Mouse (Mus musculus) small intestine, adult 10 weeks (tissue): ENCODE measurements around the gene Toe1. TPM values are rescaled to one million over a fixed set of nuclear protein-coding genes. Genes with fewer than 3 reads are reported as not detected.

Experiments
- polyA plus RNA-seq: library from polyadenylated mRNA; stranded (reverse); fragments of 350-450 nt; fragmentation: Illumina TruSeq; extraction: RNeasy Lipid Tissue Mini Kit (QIAGEN cat#74804); gene quantifications from one replicate; pipeline ENCODE4 v1.2.3, GENCODE M21; 2014; ENCODE audit warnings: low replicate concordance

The Toe1 gene
- 2.6 TPM for polyA plus RNA-seq

GRCm38 (mm10) chr4:116807197-116808129 is at the start of gene Toe1, which contains the start of gene Mutyh:
TSS of gene Toe1 (minus strand) at chr4:116807640.
TSS of gene Mutyh (plus strand) at chr4:116807723.

DNA sequence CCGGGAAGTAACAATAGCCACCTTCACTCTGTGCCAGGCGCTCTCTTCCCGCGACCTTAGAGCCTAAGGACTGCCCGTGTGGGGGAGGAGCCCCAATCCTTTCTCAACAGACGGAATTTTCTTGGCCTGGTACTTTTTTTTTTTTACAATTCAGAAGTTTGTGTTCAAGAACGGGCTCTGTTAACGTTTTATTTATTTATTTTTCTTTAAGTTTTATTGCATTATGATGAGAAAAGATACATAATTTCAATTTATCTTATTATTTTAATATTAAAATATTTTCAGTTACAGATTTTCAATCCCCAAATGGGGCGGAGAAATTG is 14.2 kb upstream of the Toe1 start, which contains the start of gene Hpdl:
TSS of gene Hpdl (minus strand) at position 14 of the 323 bp plus-strand sequence.

Other genes with a start within 250 kb of the Toe1 start
- gene Gpbp1l1, start 250.0 kb downstream of the Toe1 start, polyA plus RNA-seq: 127 TPM
- gene Ccdc17, start 211.0 kb downstream of the Toe1 start, polyA plus RNA-seq: 4.0 TPM
- 107 TPM for gene Nasp, start 179.7 kb downstream of the Toe1 start, polyA plus RNA-seq
- gene Akr1a1, start 156.0 kb downstream of the Toe1 start, polyA plus RNA-seq: 749 TPM
- 6,887 TPM for gene Prdx1, start 122.1 kb downstream of the Toe1 start, polyA plus RNA-seq
- gene Mmachc, start 99.2 kb downstream of the Toe1 start, polyA plus RNA-seq: 14.8 TPM
- 9.4 TPM for gene Ccdc163, start 99.1 kb downstream of the Toe1 start, polyA plus RNA-seq
- 11.7 TPM for gene Tesk2, start 86.7 kb downstream of the Toe1 start, polyA plus RNA-seq
- gene Mutyh, start 83 bp upstream of the Toe1 start, polyA plus RNA-seq: not detected
- 0.30 TPM for gene Hpdl, start 14.1 kb upstream of the Toe1 start, polyA plus RNA-seq
- 9.9 TPM for gene Zswim5, start 69.7 kb upstream of the Toe1 start, polyA plus RNA-seq
- gene Urod, start 186.8 kb upstream of the Toe1 start, polyA plus RNA-seq: 6.5 TPM
- gene Hectd3, start 187.7 kb upstream of the Toe1 start, polyA plus RNA-seq: 14.4 TPM
- gene Eif2b3, start 211.8 kb upstream of the Toe1 start, polyA plus RNA-seq: 6.3 TPM